Mouse (Mus musculus) T-cell, adult 2 months (primary cell): Measurements from ENCODE around the gene Cbr1.

Experiments
- DNase-seq: peaks from one replicate; pipeline ENCODE4 v3.0.0; 2022; ENCODE audit warnings: low spot score

The Cbr1 gene

DNA sequence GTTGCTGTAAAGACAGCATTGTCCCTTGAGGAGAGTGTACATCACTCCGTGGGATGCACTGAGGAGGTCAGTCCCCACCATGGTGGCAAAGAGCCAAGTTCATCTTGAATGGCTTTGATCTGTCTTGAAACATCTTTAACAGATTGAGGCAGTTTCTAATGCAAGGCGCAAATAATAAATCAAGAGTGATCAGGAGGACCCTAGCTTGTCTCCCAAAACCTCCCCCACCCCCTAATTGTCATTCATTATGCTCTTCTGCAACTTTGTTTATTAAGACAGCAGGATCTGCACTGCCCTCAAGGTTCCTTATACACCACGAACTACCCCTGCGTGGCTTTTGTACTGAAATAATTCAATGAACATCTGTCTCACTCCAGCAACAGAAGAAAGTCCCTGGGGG, at the start of gene Cbr1:
Gene Cbr1 (plus strand): TSS at position 301 of the 400 bp plus-strand sequence.
- DNase-seq: no peak

DNA sequence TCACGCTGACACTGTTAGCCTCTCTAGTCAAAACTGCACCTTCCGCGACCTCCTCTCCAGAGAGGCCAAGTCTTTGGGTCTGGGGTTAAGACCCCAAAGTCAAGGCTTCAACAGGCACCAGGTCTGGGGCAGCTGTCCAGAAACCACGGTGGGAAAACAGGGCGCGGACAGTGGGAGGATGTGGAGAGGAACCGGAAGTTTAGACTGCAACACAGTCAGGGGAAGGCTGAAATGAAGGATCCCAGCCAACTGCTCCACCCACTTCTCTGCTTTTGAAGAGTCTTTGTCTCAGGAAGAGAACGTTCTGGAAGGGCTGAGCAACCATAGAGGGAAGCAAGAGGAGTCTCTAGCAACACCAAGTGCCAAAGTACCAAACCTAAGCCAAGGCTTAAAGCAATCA, 48.0 kb upstream of the Cbr1 start:
- no peak for DNase-seq

DNA sequence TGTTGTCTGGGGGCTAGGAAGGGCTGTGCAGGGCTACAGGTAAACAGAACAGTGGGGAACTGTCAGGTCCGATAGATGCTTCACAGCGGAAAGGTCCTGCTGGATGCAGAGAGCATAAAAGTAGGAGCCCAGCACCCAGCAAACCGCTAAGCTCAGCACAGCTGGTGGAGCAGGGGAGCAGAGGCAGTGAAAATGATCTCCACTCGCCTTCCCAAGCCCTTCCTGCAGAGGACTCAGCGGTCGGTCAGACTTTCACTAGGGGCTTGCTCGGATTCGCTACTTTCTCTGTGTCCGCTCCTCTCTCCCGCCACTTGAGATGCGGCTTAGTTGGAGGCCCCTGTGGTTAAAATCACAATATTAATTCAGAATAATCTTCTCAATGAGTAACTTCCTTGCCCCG, 47.2 kb upstream of the Cbr1 start:
- DNase-seq: no peak

DNA sequence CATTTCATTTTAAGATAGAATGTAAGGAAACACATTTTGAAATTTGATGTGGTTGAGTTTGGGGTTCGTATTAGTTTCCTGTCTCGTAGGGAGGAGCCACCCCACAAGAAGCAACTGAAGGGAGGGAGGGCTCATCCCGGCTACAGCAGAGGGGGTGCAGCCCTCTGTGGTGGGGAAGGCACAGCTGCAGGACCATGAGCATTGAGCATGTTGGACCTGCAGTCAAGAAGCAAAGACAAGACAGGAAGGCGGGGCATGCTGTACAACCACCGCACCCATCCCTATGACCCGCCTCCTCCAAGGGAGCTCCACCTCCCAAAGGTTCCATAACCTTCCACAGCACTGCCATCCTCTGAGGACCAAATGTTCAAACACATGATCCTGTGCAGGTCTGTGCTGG, 33.3 kb upstream of the Cbr1 start:
- peak; percentile 65 for DNase-seq

DNA sequence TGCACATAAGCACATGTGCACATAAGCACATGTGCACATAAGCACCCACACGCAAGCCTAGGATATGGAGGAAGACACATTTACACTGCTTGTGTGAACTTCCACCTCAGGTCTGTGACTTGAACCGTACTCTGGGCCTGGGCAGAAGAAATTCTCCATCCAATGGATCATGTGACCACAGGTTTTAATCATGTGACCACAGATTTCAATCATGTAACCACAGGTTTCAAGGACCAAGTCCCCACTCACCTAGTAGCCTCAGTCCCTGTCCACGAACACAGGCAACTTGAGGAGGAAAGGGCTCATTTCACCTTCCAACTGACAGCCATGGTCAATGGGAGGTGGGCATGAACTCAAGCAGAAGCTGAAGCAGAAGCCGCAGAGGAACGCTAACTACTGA, 32.2 kb upstream of the Cbr1 start:
- DNase-seq: no peak

DNA sequence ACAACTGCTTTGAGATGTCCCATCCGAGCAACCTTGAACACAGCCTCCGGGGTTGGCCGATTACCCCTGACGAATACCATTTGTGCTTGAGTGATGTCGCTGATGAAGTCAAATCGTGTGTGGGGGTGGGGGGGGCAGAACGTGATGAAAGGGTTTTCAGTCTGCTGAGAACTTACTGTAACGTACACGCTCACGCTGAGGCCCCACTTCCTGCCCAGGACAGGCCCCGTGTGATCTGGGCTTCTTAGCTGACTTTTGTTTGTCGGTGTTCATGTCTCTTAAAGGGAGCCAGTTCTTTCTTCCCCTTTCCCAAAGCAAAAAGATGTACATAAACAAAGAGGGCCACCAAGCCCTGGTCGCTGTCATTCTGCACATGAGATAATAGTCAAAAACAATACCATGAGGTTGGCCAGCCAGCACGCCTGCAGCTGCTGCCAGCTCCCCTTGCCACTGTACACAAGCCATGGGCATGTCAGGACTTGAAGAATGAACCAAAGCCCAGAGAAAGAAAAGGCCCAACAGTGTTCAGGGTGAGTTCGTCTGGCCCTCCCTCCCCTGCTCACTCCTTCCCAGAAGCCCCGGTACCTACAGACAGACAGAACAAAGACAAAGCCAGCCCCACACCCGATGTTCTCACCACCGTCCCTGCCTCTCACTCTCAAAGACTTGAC, 31.0 kb upstream of the Cbr1 start:
- DNase-seq: peak; percentile 78

DNA sequence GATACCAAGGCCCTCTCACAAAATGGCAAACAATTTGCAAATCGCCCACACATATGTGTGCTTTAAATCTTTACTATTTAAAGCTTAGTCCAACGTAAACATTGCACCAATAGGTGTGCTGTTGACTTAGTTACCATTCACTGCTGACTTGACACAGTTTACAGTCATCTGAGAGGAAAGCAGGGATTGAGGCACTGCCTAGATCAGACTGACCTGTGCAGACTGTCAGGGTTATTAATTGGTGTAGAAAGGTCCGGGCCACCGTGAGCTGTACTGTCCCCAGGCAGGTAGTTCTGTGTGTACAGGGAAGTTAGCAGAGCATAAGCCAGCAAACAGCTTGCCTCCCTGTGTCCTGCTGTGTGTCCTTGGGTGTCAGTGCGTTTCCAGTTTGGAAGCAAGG, 30.1 kb upstream of the Cbr1 start:
- no peak for DNase-seq

DNA sequence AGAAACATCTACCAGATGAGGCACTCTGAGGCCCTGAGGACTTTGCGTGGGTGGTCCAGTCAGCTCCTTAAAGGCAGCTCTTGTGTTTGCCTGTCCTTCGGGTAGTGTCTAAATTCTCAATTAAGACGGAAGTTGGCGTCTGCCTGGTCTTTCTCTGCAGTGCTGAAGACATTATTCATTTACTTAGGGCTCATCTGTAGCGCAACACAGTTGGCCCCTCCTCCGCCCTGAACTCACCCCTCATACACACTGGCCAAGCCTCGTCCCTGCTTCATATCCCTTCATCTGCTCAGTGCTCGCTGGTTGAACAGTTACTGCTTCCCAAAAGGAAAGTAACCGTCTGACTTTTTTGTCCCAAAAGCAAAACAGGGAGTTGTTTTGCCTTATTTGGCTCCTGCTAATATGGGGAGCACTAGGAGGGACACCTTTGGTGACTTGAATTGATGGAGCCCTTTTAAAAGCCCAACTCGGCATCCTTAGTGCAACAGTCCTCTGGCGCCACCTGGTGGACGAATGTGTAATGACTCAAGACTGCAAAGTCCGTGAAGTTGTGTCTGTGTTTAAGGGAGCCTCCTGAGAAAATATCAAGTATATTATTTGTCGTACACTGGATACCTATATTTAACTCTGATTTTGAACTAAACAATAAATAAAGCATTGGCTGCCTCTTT, 29.1 kb upstream of the Cbr1 start:
- DNase-seq: peak; percentile 80

DNA sequence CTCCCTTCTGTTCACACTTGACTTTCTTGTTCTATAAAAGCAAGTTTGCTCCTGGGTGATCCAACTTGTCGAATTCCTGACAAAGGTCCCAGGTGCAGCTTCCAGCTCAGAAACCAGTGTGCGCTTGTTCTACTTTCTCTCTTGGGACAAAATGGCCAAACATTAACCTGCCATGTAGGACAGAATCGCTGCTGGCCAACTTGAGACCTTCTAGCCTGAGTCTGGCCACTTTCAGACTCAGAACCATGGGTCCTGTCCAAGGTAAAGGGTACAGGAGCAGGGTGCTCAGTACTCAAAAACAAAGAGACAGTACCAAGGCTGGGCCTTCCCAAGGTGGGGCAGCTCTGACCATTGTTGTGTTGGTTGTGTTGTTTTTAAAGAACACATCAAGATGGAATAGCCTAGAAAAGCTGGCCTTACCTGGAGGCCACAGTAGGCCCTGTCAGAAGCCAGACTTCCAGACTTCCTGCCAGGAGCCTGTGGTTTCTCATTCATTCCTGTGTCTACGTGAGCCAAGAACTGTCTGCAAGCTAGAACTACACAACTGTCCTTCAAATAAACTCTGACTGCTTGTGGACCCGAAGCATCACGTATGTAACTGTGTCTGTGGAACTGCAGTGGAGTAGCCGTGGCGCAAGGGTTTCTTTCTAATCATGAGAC, 27.2 kb upstream of the Cbr1 start:
- DNase-seq: no peak

DNA sequence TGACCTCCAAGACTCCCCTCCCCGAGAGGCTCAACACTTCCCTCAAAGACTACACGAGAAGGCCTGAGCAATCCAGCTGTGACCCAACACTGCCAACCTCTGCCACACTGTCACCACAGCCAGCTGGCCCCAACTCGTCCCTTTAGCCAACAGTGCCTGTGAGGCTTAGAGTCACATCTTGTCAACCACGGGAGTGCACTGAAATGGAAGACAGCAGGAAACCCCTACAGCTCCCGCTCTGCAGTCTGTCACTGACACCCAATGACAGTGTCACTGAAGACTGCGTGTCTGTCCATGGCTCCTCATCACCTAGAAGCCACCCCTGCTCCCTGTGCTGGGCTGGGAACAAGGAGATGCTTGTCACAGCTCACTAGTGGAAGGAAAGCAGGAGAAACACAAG, 24.5 kb upstream of the Cbr1 start:
- no peak for DNase-seq

DNA sequence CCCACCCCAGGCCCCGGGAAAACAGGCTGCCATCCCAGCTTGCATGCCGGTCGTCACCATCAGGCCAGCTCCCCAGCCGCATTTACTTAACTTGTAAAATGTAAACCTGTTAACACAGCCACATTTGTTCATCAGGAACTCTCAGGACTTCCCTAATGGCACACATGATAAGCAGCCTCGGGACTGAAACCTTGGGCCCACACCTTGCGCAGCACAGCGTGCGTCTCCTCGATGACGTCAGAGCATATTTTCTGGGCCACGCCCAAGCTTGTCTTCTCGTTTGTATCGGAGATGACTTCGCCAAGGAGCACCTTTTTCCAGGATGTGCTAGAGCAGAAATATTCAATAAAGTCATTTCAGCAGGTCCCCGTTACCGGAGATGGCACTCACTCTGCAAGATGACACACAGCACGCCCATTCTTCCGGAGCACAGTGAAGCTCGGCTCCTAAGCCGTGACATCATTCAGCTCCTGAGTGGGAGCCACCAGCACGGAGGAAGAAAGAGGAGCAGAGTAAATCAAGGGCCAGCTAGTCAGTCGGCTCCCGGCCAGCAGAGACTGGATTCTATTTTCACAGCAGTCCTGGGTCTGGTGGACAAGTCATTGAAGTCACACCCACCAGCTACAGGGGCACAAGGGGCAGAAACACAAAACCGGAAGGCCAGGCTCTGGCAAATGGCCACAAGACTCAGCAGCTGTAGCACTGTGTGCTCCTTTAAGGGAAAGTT, 20.5 kb upstream of the Cbr1 start:
- no peak for DNase-seq

DNA sequence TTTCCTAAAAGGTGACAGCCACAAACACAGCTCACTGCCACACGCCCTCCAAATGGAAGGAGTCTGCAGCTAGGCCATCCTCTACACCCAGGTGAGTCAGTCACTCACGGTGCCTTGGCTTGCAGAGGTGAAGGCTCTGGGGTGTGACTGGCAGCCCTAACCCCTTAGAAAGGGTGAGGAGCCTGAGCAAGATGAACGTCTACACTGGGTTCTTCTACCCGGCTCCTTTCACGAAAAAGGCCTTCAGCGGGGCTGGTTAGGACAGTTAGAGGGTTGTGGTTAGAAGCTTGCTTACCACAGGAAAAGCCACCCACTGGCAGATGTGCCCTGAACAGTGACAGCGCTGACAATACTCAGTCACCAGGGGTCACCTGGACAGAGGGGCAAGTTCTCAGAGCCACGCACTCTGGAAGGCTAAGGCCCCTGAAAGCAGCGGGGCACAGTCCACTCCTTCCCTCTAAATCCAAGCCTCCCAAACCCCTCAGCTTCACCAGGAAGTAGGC, 19.9 kb upstream of the Cbr1 start:
- peak; percentile 36 for DNase-seq

DNA sequence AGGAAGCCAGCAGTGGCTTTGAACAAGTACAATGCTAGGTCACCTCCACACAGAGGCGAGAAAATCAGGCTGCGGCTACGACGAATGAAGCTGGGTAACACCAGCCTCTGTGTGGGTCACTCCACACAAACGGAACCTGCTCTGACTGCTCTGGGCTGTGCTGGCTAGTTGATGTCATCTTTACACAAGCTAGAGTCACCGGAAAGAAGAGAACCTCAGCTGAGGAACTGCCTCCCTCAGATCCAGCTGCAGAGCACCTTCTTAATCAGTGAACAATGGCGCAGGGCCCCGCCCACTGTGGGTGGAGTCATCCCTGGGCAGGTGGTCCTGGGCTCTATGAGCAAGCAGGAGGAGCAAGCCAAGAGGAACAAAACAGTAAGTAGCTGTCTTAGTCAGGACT, 19.3 kb upstream of the Cbr1 start:
- peak; percentile 29 for DNase-seq

DNA sequence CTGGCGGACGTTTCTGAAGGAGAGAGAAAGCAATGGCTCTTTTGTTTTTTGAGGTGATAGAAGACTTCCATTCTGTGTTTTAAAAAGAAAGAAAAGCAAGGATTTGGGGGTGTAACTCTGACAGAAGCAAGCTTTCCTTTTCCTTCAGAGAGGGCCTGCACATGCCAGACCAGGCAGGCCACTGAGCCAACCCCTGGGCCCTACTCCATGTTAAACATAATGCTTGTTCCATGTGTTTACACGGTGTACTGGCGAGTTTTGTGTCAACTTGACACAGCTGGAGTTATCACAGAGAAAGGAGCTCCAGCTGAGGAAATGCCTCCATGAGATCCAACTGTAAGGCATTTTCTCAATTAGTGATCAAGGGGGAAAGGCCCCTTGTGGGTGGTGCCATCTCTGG, 17.4 kb upstream of the Cbr1 start:
- no peak for DNase-seq

DNA sequence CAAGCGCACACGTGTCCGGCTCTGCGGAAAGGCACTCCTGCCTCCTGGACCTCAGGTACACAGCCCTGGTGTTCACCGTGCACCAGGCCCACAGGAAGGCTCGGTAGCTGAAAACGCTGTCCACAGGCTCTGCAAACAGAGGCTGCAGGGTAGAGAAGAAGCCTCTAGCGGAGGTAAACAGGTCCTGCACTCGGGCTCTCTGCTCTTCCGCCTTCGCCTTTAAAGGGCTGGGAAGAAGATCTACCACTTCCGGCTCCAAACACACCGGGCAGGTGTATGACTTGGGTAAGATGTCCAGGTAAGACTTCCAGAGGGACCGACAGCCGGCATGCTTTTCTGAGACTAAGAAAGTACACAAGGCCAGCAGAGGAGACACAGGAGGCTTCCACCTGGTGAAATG, 14.7 kb upstream of the Cbr1 start:
- no peak for DNase-seq

DNA sequence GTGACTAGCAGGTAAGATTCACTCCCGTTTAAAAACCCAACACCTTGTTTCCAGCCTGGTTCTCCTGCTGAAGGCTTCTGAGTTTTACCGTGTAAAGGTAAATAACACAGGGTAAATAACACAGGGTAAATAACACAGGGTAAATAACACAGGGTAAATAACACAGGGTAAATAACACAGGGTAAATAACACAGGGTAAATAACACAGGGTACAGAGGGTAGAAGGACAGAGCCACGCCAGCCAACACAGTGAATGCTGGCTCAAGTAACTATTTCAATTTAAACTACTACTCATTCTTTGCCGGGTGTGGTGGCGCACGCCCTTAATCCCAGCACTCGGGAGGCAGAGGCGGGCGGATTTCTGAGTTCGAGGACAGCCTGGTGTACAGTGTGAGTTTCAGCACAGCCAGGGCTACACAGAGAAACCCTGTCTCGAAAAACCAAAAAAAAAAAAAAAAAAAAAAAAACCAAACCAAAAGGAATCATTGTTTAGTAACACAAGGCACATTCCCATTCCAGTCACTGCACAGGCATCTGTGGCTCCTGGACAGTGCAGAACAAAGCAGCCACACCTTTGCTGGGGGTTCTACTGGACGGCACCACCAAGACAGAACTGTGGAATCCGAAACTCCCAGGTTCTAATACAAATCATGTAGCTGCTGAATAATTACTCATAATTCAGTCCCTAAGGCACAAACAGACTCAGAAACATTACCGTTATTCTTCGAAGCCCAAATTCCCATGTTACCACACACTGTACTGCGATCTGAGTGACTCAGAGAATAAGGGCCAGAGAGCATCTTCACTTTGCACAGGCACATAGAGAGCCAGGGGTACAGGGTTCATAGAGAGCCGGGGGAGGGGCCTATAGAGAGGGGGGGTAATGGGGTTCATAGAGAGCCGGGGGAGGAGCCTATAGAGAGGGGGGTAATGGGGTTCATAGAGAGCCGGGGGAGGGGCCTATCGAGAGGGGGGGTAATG, 13.9 kb upstream of the Cbr1 start:
- no peak for DNase-seq

DNA sequence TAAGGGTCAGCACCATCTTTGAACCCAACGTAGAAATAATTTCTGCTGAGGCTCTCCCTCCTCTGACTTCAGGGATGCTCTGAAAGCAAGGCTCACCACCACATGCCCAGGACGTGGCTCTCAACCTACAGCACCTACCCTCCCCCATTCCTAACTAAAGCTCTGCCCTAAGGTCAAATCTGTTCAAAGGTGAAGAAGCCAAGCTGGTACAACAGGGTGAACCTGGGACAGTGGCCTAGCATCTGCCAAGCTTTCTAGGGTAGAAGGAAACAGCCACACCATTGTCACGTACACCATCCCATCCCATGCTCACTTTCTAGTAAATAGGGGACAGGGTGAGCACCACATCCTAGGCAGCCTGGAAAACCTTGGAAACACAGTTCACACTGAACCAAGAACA, 12.9 kb upstream of the Cbr1 start:
- DNase-seq: no peak

DNA sequence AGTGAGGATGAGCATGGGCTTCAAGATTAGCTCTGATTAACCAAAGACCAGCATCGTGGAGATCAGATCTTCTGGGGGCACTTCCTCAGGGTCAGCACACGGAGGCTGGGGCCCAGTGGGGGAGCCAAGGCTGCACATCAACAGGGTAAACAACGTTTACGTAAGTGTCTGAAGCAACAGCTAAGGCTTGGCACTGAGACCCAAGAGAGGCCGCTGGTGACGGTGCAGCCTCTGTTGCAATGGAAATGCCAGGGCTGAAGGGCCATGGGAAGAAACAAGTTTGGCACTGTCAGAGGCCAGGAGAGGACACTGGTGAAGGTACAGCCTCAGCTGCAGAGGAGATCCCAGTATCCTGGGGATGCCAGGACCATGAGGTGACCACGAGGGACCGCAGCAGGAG, 12.2 kb upstream of the Cbr1 start:
- no peak for DNase-seq

DNA sequence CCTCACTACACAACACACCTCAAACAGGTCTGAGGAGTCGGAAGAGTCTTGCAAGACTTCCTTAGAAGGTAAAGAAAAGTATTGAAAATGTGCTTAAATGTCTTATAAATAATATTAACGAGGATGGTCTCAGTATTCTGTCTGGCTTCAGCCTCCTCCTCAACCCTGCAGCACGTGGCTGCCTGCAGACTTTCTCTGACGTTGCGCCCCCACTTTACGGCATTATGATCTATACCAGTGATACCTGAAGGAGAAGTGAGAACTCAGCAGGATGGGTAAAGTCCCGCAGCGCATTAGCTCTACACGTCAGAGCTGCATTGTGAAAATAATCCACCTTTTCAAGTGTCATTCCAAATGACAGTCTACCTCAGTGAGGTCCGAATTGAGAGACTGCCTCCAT, 11.2 kb upstream of the Cbr1 start:
- DNase-seq: no peak

DNA sequence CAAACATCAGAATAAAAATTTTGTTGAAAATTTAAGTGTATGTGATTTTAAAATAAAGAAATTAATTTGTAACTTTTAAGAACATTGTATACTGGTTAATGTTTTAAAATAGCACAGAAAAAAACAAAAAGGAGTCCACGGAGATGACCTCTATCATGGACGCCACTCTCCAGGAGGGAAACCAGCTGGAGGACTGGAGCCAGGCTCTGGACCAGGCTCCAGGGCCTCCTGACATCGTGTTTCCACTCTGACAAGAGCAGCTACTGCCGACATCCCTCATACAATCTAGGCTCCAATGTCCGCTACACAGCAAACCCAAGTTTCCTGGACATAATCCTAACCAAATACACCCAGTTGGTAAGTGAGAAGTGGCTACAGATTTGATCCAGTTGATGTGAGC, 9.9 kb upstream of the Cbr1 start:
- no peak for DNase-seq

DNA sequence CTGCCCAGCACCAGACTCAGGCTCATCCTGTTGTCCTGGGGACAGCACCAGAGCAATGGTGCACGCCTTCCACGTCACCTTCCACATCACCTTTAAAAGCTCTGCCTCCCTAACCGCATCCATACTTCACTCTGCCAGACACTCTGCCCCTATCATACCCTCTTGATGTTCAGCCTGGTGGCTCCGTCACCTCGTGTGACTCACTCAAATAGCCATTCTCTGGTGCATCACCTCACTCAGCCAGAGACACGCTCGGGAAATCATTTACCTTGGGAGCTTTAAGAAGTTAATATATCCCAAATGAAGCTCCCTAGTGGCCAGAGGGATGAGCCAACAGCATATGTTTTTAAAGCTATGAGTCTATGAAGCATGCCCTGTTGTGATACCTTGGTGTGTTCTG, 8.8 kb upstream of the Cbr1 start:
- DNase-seq: no peak

DNA sequence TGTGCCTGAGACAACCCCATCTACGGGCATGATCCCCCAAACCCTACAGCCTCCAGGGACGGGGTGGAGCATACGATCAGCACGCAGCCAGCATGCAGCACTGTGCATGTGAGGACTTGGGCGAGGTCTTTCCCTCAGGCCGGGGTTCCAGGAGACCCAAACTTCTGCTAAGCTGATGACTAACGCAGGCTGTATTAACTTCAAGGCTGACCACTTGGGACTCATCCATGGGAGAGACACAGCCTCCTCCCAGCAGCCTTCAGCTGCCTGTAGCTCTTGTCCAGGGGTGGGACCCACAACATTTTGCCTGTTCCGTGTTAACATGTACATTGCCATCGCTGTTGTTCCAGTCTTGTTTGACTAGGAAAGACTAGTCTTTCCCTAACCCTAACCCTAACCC, 8.1 kb upstream of the Cbr1 start:
- DNase-seq: no peak
